Mouse (Mus musculus) forebrain, postnatal 0 days (tissue): ENCODE results near the gene Tnfsfm13. TPM values are rescaled to one million over a fixed set of nuclear protein-coding genes. Genes with fewer than 3 reads are reported as not detected.
A peak's percentile ranks its signal among the peaks of the same experiment; 100 is the strongest.

Experiments
- ATAC-seq: fragments of 200-750 bp; cut with Nextera tagmentation; 2 replicates; pipeline ENCODE4 v1.8.0; 2017; ENCODE audit warnings: mild to moderate bottlenecking, moderate library complexity
- DNase-seq: peaks from one replicate; pipeline ENCODE4 v3.0.0-alpha.2; 2015
- H3K27ac ChIP-seq: fragments of 300-500 bp; sonication (generic); 2 replicates; pipeline ENCODE4 v1.5.1; 2014; ENCODE audit warnings: low read depth, mild to moderate bottlenecking, antibody characterized with exemption, low read length, moderate library complexity, mixed read lengths
- H3K27me3 ChIP-seq: fragments of 300-500 bp; sonication (generic); 2 replicates; pipeline ENCODE4 v1.6.1; 2014; ENCODE audit warnings: mild to moderate bottlenecking, low read length, mixed read lengths; ENCODE audit not compliant: insufficient read depth
- H3K36me3 ChIP-seq: fragments of 300-500 bp; sonication (generic); 2 replicates; pipeline ENCODE4 v1.6.1; 2014; ENCODE audit warnings: mild to moderate bottlenecking, moderate library complexity; ENCODE audit not compliant: insufficient read depth
- H3K4me1 ChIP-seq: fragments of 300-500 bp; sonication (generic); 2 replicates; pipeline ENCODE4 v1.6.1; 2014; ENCODE audit warnings: antibody characterized with exemption; ENCODE audit not compliant: insufficient read depth
- H3K4me2 ChIP-seq: fragments of 300-500 bp; sonication (generic); 2 replicates; pipeline ENCODE4 v1.6.1; 2014; ENCODE audit warnings: low read depth, mild to moderate bottlenecking, moderate library complexity
- H3K4me3 ChIP-seq: fragments of 300-500 bp; sonication (generic); 2 replicates; pipeline ENCODE4 v1.5.1; 2014; ENCODE audit warnings: low read depth, low read length, mixed read lengths
- H3K9ac ChIP-seq: fragments of 300-500 bp; sonication (generic); 2 replicates; pipeline ENCODE4 v1.6.1; 2014; ENCODE audit warnings: mild to moderate bottlenecking
- H3K9me3 ChIP-seq: fragments of 300-500 bp; sonication (generic); 2 replicates; pipeline ENCODE4 v1.6.1; 2016; ENCODE audit warnings: low read length
- CTCF ChIP-seq: sonication (generic); IDR thresholded peaks from 2 replicates; pipeline ENCODE4 v1.5.1; 2016; ENCODE audit warnings: antibody characterized with exemption, control low read depth, low read depth
- WGBS: fragments of 180-500 bp; shearing (Covaris S2); extraction: QIAGEN DNeasy Blood & Tissue Kit; methylation state at CpG from one replicate; pipeline ENCODE4 v1.1.7; 2014; 5-methylcytosine and 5-hydroxymethylcytosine counted together
- polyA plus RNA-seq: library from polyadenylated mRNA; unstranded; fragments of >200 nt; fragmentation: Nextera tagmentation; extraction: Ambion mirVana; gene quantifications from 2 replicates; pipeline ENCODE4 v1.2.1, GENCODE M21; 2015
- total RNA-seq: library from RNA; depleted of rRNA; stranded (reverse); fragments of >200 nt; gene quantifications from 2 replicates; pipeline ENCODE4 v1.2.3, GENCODE M21; 2014

The Tnfsfm13 gene
- total and polyA plus RNA-seq, 2 experiments from 2014 or later, result 0.95 to 2.1 TPM

DNA sequence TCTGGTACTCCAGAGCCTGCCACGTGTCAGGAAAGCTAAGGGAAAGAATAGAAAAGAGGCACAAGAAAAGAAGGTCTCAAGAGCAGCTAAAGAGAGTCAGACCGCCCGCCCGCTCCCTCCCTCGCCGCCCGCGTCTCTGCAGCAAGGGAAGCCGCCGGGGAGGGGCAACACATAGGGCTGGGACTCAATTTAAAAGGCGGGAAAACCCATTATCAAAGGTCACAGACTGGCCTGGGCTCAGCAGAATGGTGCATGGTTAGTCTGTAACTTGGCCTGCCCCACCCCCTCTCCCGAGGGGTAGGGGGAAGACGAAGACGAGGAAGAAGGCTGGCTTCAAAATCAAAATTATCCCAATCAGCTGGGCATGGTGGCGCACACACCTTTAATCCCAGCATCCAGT lies 22.8 kb upstream of the Tnfsfm13 start:
- no peak overlapping the region for H3K4me3 ChIP-seq
- H3K27me3 ChIP-seq, result no peaks in the 10 kb centered on the region
- no peaks in the 10 kb centered on the region for H3K9me3 ChIP-seq
- ATAC-seq (no peak), DNase-seq (no peak)
- WGBS, result 26% methylated on average over 15 of the region's 15 CpGs
- H3K4me2 ChIP-seq, result no peak overlapping the region
- H3K4me1 ChIP-seq, result no peaks in the 10 kb centered on the region
- no peaks in the 10 kb centered on the region for H3K36me3 ChIP-seq
- no peak overlapping the region for H3K9ac ChIP-seq
- H3K27ac ChIP-seq, result no peak overlapping the region
- no peak for TF ChIP-seq CTCF

DNA sequence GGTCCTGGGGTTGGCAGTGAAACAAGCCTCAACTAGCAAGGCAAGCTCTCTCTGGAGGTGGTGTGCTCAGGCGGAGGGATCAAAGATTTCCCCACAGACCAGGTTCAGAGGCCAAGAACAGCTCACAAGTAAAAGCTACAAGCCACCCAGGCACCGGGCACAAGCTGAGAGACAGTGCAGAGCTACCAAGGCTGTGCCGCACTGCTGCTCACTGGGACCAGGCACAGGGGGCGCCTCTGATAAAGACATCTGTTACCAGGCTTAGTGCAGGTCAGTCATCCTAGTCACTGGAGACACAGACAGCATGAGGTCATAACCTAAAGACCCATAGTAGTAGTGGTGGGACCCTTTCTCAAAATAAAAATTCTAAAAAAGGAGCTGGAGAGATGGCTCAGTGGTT lies 21.1 kb upstream of the Tnfsfm13 start:
- WGBS, result 78% methylated on average over 4 of the region's 4 CpGs

DNA sequence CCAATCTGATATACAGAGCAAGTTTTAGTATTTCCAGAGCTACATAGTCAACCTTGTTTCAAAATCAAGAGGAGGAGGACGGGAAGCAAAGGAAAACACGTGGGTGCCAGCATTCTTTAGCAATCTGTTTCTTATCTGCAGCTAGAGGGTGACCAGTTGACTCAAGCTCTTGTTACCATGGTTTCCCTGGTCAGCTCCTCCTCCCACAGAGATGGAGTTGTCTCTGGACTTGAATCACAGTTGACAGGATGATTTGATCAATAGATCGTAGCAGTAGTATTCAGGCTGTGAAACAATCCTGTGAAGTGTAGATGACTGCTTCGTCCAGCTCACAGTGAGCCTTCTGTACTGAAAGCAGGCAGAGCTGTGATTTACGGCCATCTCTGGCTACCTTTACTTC lies 20.0 kb upstream of the Tnfsfm13 start:
- no peaks in the 10 kb centered on the region for H3K27me3 ChIP-seq
- H3K27ac ChIP-seq, result no peak overlapping the region
- DNase-seq (no peak), ATAC-seq (no peak)
- no peak overlapping the region for H3K9ac ChIP-seq
- no peaks in the 10 kb centered on the region for H3K36me3 ChIP-seq
- H3K4me1 ChIP-seq, result no peaks in the 10 kb centered on the region
- no peak for TF ChIP-seq CTCF
- H3K4me3 ChIP-seq, result no peak overlapping the region
- 42% methylated on average over 5 of the region's 5 CpGs for WGBS
- H3K4me2 ChIP-seq, result no peak overlapping the region
- H3K9me3 ChIP-seq, result no peaks in the 10 kb centered on the region

More for the DNA sequence above, 21.1 kb upstream of the Tnfsfm13 start:
- ATAC-seq (no peak), DNase-seq (no peak)
- Histone ChIP-seq H3K9ac (no peak overlapping the region), H3K9me3 (no peaks in the 10 kb centered on the region), H3K4me2 (no peak overlapping the region), H3K36me3 (no peaks in the 10 kb centered on the region), H3K4me1 (no peaks in the 10 kb centered on the region), H3K27ac (no peak overlapping the region), H3K27me3 (no peaks in the 10 kb centered on the region), H3K4me3 (no peak overlapping the region)
- no peak for TF ChIP-seq CTCF

DNA sequence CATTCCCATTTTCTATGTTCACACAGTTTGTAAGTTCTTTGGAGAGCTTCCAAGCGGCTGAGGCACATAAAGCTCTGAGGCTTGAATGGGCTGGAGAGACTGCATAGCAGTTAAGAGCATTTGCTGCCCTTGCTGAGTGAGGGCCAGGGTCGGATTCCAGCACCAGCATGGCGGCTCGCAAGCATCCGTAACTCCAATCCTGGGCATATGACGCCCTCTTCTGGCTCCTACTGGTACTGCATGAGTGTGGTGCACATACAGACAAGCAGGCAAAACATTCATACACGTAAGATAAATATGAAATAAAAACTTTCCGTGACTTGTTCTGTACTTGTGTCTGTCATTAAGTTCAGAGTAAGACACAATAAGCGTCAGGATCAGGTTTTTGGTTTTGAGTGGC lies 19.6 kb upstream of the Tnfsfm13 start:
- DNase-seq, result no peak
- Histone ChIP-seq H3K27ac (no peak overlapping the region), H3K4me1 (no peaks in the 10 kb centered on the region), H3K9me3 (no peaks in the 10 kb centered on the region), H3K9ac (no peak overlapping the region), H3K4me2 (no peak overlapping the region), H3K4me3 (no peak overlapping the region), H3K36me3 (no peaks in the 10 kb centered on the region), H3K27me3 (no peaks in the 10 kb centered on the region)
- ATAC-seq, result no peak
- WGBS, result 52% methylated on average over 9 of the region's 9 CpGs
- peak; percentile 53 for TF ChIP-seq CTCF

DNA sequence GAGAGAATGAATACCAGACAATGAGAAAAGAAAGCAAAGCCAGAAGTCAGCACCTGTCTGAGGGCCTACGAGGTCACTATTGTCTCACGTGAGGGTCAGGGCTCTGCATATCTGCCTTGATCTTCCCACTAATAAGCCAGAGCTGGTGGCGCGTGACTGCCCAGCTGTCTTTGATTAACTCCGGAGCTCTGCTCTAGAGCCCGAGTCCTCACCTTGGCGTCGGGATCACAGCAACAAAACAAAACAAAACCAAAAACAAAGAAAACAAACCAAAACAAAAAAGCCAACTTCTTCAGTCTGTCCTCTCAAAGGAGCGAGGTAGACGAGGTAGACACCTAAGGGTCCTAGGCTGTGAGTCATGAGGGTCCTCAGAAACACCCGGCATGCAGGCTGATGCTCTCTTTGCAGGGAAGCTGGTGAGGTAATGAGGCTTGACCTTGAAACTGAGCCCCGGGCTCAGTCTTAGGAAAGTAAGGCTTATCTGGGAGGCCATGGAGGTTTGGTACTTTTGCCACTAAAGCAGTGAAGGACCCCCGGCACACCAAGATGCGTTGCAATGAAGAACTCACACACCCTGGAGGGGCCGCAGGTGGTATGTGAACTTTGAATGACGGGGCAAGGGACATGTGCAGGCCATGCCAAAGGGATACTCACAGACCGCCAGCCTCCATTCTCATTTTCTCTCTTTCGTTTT lies 18.9 kb upstream of the Tnfsfm13 start:
- ATAC-seq (no peak), DNase-seq (no peak)
- no peak overlapping the region for H3K9ac ChIP-seq
- H3K4me2 ChIP-seq, result no peak overlapping the region
- H3K4me1 ChIP-seq, result 0 out of 2 replicates have a peak, but pooled peaks cover 2% of the 10 kb centered on the region
- no peak overlapping the region for H3K27ac ChIP-seq
- no peak for TF ChIP-seq CTCF
- WGBS, result 78% methylated on average over 18 of the region's 18 CpGs
- no peaks in the 10 kb centered on the region for H3K27me3 ChIP-seq
- H3K9me3 ChIP-seq, result no peaks in the 10 kb centered on the region
- no peak overlapping the region for H3K4me3 ChIP-seq
- no peaks in the 10 kb centered on the region for H3K36me3 ChIP-seq

DNA sequence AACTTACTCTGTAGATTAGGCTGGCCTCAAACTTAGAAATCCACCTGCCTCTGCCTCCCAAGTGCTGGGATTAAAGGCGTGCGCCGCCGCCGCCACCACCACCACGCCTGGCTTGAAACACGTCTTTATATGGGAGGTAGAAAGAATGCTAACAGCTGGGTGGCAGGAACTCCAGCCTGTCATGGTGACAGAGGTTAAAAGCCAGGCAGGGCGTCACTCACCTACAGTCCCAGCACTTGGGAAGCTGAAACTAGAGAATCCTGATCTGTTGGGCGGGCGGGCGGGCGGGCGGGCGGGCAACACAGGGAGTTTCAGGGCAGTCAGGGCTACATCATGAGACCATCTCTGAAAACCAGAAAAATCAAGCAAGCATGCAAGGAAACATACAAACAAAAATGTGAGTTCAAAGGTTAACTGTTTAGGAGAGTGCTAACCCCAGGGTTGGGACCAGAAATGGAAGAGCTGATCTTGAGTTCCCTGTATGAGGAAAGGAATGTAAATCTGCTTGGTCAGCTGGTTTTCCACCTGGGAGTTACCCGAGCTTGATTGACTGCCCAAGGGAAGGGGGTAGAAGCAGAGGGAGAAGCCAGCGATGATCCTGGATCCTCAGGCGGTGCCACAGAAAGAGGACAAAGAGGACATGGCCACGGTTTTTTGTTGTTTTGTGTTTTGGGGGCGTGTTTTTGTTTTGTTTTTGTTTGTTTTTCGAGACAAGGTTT lies 17.2 kb upstream of the Tnfsfm13 start:
- ATAC-seq (no peak), DNase-seq (no peak)
- Histone ChIP-seq H3K9ac (no peak overlapping the region), H3K4me2 (no peak overlapping the region), H3K27ac (no peak overlapping the region), H3K4me1 (0 out of 2 replicates have a peak, but pooled peaks cover 2% of the 10 kb centered on the region), H3K27me3 (no peaks in the 10 kb centered on the region), H3K9me3 (no peaks in the 10 kb centered on the region), H3K36me3 (no peaks in the 10 kb centered on the region), H3K4me3 (no peak overlapping the region)
- TF ChIP-seq CTCF, result no peak
- 89% methylated on average over 20 of the region's 20 CpGs for WGBS

DNA sequence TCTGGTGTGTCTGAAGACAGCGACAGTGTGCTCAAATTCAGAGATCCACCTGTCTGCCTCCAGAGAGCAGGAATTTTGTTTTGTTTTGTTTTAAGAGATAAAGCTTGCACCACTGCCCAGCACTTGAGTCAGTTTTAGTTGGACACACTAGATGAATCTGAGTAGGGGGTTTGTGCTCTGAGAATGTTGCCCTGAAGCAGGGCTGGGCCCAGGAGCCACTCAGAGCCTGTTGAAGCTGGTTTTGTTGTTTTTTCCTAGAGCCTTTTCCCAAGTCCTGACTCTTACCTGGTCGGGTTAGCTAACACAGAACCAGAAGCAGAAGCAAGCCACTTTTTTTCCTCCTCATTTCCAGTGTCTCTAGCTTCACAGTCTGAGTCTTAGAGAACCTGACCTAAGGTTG lies 15.2 kb upstream of the Tnfsfm13 start:
- no peaks in the 10 kb centered on the region for H3K36me3 ChIP-seq
- H3K27ac ChIP-seq, result no peak overlapping the region
- H3K4me2 ChIP-seq, result no peak overlapping the region
- H3K9ac ChIP-seq, result no peak overlapping the region
- DNase-seq, result no peak
- no peaks in the 10 kb centered on the region for H3K27me3 ChIP-seq
- no peak overlapping the region for H3K4me3 ChIP-seq
- 0 out of 2 replicates have a peak, but pooled peaks cover 2% of the 10 kb centered on the region for H3K4me1 ChIP-seq
- ATAC-seq, result no peak
- WGBS, result 79% methylated on average over 2 of the region's 2 CpGs
- TF ChIP-seq CTCF, result no peak
- no peaks in the 10 kb centered on the region for H3K9me3 ChIP-seq
